Mouse (Mus musculus): ENCODE results near the gene Zcchc2. TPM values are rescaled to one million over a fixed set of nuclear protein-coding genes. Genes with fewer than 3 reads are reported as not detected.

The Zcchc2 gene
- polyA plus RNA-seq, 1 experiment from 2014 or later = 1.5 TPM

DNA sequence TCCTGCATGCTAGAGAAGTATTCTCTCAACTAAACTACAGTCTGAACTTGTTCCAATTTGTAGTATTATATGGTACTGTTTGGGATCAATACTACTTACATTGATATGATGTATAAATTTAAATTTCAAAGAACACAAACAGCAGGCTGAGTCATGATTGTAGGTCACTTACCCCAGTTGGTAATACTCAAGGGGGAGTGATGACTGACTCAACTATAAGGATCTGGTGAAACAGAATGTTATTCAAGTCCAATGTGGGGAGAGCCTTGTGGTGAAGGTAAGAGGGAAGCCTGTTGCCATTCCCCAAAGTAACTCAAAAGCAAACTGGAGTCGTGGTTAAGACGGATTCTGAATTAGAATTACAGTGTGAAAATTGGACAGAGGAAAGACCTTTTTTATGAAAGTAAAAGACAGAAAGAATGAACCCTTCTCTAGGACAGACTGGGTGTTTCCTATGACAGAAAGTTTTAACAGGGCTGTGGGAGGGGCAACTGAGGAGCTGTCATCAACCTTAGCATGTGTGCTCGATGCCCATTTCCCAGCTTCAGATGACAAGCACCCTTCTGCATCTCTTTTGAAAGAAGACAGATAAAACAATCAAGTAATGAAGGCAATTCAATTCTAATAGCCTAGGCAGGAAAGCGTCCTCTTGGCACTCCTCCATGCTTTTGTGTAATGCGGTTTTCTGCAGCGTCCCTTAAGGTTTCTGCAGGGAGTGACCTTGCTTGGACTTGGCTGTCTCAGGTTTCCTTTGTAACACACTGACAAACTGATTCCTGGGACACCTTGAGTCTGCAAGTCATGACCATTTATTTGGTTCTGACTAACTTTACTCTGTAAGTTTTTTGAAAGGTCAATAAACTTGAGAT, 7.5 kb upstream of the Zcchc2 start:
- H3K9ac ChIP-seq (ENCODE audit: low read length) = no peak overlapping the region
- 83% methylated on average over 6 of the region's 6 CpGs for WGBS
- no peak overlapping the region for H3K4me3 ChIP-seq (ENCODE audit: low read depth, low read length)
- no peaks in the 10 kb centered on the region for H3K9me3 ChIP-seq (ENCODE audit: control insufficient read depth, low read length)
- no peaks in the 10 kb centered on the region for H3K4me1 ChIP-seq (ENCODE audit: control insufficient read depth, insufficient read depth, low read length)
- no peak overlapping the region for H3K4me2 ChIP-seq (ENCODE audit: low read depth, severe bottlenecking)
- DNase-seq (ENCODE audit: low spot score) (no peak), ATAC-seq (ENCODE audit: insufficient number of reproducible peaks, low FRiP score, low TSS enrichment, low read depth) (no peak)
- no peak overlapping the region for H3K27ac ChIP-seq (replicated peaks; ENCODE audit: low read depth, low read length)
- no peaks in the 10 kb centered on the region for H3K36me3 ChIP-seq (ENCODE audit: control insufficient read depth, insufficient read depth, low read length)
- no peaks in the 10 kb centered on the region for H3K27me3 ChIP-seq (ENCODE audit: control insufficient read depth, insufficient read depth, low read length)

DNA sequence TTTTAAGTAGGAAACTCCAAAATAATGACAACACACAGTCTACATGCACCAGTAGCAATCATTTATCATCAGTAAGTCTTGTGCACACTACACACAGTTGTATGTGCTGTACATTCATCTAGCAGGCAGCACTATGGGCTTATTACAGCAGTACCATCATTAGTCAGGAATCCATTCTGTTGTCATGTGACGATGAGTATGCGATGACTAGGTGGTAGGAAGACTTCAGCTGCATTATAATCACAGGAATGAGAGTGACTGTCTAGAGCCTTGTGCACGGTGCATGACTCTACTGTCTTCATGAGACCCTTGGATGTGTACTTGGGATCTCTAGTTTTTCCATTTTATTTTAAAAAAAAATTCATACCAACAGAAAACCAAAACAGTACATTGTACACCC, 6.0 kb upstream of the Zcchc2 start:
- ATAC-seq (ENCODE audit: insufficient number of reproducible peaks, low FRiP score, low TSS enrichment, low read depth) = no peak
- Histone ChIP-seq H3K27ac (replicated peaks; ENCODE audit: low read depth, low read length) (no peak overlapping the region), H3K4me3 (ENCODE audit: low read depth, low read length) (no peak overlapping the region), H3K36me3 (ENCODE audit: control insufficient read depth, insufficient read depth, low read length) (no peaks in the 10 kb centered on the region), H3K27me3 (ENCODE audit: control insufficient read depth, insufficient read depth, low read length) (no peaks in the 10 kb centered on the region), H3K4me2 (ENCODE audit: low read depth, severe bottlenecking) (no peak overlapping the region), H3K9ac (ENCODE audit: low read length) (no peak overlapping the region), H3K4me1 (ENCODE audit: control insufficient read depth, insufficient read depth, low read length) (no peaks in the 10 kb centered on the region), H3K9me3 (ENCODE audit: control insufficient read depth, low read length) (no peaks in the 10 kb centered on the region)
- DNase-seq (ENCODE audit: low spot score) = no peak
- WGBS = 93% methylated on average over 3 of the region's 3 CpGs

DNA sequence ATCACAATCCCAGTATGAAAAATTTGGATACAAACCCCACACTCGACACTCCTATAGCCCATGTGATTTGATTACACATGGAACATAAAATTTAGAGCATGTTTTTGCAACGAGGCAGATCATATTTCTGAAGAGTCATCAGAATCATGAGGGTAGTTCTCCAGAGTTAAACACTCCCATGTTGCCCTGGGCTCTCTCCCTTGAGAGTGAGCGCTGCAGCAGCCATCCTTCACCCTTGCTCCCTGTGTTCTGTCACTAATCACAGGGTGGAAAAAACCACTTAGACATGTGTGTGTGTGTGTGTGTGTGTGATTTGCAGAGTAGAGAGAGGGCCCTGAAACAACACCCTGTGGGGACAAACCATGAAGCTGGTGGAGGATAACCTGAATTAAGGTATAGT, 2.0 kb upstream of the Zcchc2 start:
- no peaks in the 10 kb centered on the region for H3K36me3 ChIP-seq (ENCODE audit: control insufficient read depth, insufficient read depth, low read length)
- H3K27ac ChIP-seq (replicated peaks; ENCODE audit: low read depth, low read length) = no peak overlapping the region
- peaks cover 2% of the 10 kb centered on the region; the same call in 1 of the 2 replicates for H3K27me3 ChIP-seq (ENCODE audit: control insufficient read depth, insufficient read depth, low read length)
- no peaks in the 10 kb centered on the region for H3K9me3 ChIP-seq (ENCODE audit: control insufficient read depth, low read length)
- 73% methylated on average over 3 of the region's 3 CpGs for WGBS
- no peak overlapping the region for H3K9ac ChIP-seq (ENCODE audit: low read length)
- H3K4me2 ChIP-seq (ENCODE audit: low read depth, severe bottlenecking) = no peak overlapping the region
- DNase-seq (ENCODE audit: low spot score) (no peak), ATAC-seq (ENCODE audit: insufficient number of reproducible peaks, low FRiP score, low TSS enrichment, low read depth) (no peak)
- H3K4me1 ChIP-seq (ENCODE audit: control insufficient read depth, insufficient read depth, low read length) = peaks cover 8% of the 10 kb centered on the region
- H3K4me3 ChIP-seq (ENCODE audit: low read depth, low read length) = no peak overlapping the region

DNA sequence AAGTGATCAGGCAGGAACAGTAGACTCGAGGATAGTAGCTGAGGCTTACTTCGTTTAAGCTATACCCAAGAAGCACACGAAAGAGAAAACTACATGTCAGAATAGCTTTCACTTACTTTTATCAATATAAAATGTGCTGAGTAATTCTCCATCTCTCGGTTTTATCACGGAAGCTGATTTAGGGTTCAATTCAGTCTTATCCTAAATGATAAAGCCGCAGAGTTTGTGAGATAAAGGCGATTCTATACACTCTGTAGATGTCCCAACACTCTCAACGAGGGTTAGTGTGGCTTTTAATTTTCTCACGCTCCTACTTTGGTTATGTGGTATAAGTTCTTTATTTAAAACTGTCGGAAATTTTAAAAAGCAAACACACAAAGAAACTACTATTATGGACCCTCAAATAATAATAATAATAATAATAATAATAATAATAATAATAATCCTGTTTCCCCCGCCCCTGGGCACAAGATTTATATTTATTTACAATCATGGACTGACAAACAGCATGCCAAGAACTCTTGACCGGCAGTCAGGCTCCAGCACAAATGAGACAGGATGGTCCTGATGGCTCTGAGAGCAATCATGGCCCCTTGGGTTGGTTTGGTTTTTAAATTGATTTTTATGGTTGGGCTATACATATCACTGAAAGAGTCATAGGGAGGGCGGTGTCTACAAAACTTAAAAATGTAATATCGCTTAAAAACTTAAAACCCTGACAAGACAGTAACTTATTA, 1.1 kb upstream of the Zcchc2 start:
- H3K4me3 ChIP-seq (ENCODE audit: low read depth, low read length) = peak overlapping the region; percentile 66; the same call in 1 of the 2 replicates
- H3K4me1 ChIP-seq (ENCODE audit: control insufficient read depth, insufficient read depth, low read length) = peaks cover 12% of the 10 kb centered on the region
- H3K27me3 ChIP-seq (ENCODE audit: control insufficient read depth, insufficient read depth, low read length) = peaks cover 2% of the 10 kb centered on the region; the same call in 1 of the 2 replicates
- H3K4me2 ChIP-seq (ENCODE audit: low read depth, severe bottlenecking) = peak overlapping the region; percentile 52; the same call in 1 of the 2 replicates
- H3K36me3 ChIP-seq (ENCODE audit: control insufficient read depth, insufficient read depth, low read length) = no peaks in the 10 kb centered on the region
- no peak for DNase-seq (ENCODE audit: low spot score)
- ATAC-seq (ENCODE audit: insufficient number of reproducible peaks, low FRiP score, low TSS enrichment, low read depth) = no peak
- H3K27ac ChIP-seq (replicated peaks; ENCODE audit: low read depth, low read length) = no peak overlapping the region
- WGBS = 76% methylated on average over 14 of the region's 14 CpGs
- H3K9ac ChIP-seq (ENCODE audit: low read length) = no peak overlapping the region
- H3K9me3 ChIP-seq (ENCODE audit: control insufficient read depth, low read length) = no peaks in the 10 kb centered on the region

DNA sequence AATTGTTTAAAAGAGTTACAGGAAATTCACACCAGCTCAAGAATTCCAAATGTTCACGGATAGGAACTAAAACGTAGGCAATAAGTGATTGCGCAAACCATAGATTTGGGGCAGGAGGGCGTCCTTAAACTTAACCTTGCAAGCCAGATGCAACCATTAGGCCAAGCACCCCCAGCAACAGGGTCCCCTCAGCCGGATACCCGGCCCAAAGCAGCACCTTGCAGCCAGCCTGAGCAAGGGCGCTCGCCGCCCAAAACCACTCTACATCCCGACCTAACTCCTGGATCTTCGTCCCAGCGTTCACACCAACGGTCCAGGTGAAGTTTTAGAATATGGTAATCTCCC, 594 bp upstream of the Zcchc2 start:
- no peak for DNase-seq (ENCODE audit: low spot score)
- no peak overlapping the region for H3K27ac ChIP-seq (replicated peaks; ENCODE audit: low read depth, low read length)
- peaks cover 2% of the 10 kb centered on the region; the same call in 1 of the 2 replicates for H3K27me3 ChIP-seq (ENCODE audit: control insufficient read depth, insufficient read depth, low read length)
- H3K9me3 ChIP-seq (ENCODE audit: control insufficient read depth, low read length) = no peaks in the 10 kb centered on the region
- peak overlapping the region; percentile 52 for H3K4me2 ChIP-seq (ENCODE audit: low read depth, severe bottlenecking)
- peaks cover 12% of the 10 kb centered on the region for H3K4me1 ChIP-seq (ENCODE audit: control insufficient read depth, insufficient read depth, low read length)
- peak; percentile 8 for ATAC-seq (ENCODE audit: insufficient number of reproducible peaks, low FRiP score, low TSS enrichment, low read depth)
- H3K4me3 ChIP-seq (ENCODE audit: low read depth, low read length) = peak overlapping the region; percentile 66
- 1% methylated on average over 13 of the region's 13 CpGs for WGBS
- H3K9ac ChIP-seq (ENCODE audit: low read length) = peak overlapping the region; percentile 49
- H3K36me3 ChIP-seq (ENCODE audit: control insufficient read depth, insufficient read depth, low read length) = no peaks in the 10 kb centered on the region

DNA sequence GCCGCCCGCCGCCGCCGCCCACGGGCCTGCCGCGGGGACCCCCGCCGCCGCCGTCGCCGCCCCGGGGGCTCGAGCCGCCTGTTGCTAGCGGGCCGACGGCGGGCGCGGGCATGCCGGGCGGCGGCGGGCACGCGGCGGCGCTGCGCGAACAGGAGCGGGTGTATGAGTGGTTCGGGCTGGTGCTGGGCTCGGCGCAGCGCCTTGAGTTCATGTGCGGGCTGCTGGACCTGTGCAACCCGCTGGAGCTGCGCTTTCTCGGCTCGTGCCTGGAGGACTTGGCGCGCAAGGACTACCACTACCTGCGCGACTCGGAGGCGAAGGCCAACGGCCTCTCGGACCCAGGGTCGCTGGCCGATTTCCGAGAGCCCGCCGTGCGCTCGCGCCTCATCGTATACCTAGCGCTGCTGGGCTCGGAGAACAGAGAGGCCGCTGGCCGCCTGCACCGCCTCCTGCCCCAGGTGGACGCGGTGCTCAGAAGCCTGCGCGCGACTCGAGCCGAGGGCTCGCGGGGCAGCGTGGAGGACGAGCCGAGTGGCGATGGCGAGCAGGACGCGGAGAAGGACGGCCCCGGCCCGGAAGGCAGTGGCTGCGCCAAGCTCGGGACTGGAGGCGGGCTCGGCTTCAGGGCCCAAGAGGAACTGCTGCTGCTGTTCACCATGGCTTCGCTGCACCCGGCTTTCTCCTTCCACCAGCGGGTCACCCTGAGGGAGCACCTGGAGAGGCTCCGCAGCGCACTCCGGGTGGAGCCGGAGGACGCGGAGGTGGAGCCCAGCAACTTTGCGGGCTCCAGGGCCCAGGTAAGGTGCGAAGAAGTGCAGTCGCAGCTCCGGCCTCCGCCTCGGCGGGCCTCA, 930 bp downstream of the Zcchc2 start:
- peaks cover 12% of the 10 kb centered on the region for H3K4me1 ChIP-seq (ENCODE audit: control insufficient read depth, insufficient read depth, low read length)
- H3K36me3 ChIP-seq (ENCODE audit: control insufficient read depth, insufficient read depth, low read length) = no peaks in the 10 kb centered on the region
- H3K27ac ChIP-seq (replicated peaks; ENCODE audit: low read depth, low read length) = peak overlapping the region; percentile 60
- ATAC-seq (ENCODE audit: insufficient number of reproducible peaks, low FRiP score, low TSS enrichment, low read depth) (peak; percentile 8; the same call in 1 of the 2 replicates), DNase-seq (ENCODE audit: low spot score) (peak; percentile 73)
- H3K9me3 ChIP-seq (ENCODE audit: control insufficient read depth, low read length) = no peaks in the 10 kb centered on the region
- H3K4me2 ChIP-seq (ENCODE audit: low read depth, severe bottlenecking) = peak overlapping the region; percentile 99
- H3K4me3 ChIP-seq (ENCODE audit: low read depth, low read length) = peak overlapping the region; percentile 66
- peaks cover 2% of the 10 kb centered on the region; the same call in 1 of the 2 replicates for H3K27me3 ChIP-seq (ENCODE audit: control insufficient read depth, insufficient read depth, low read length)
- under 1% methylated on average over 90 of the region's 104 CpGs for WGBS
- peak overlapping the region; percentile 57 for H3K9ac ChIP-seq (ENCODE audit: low read length)

DNA sequence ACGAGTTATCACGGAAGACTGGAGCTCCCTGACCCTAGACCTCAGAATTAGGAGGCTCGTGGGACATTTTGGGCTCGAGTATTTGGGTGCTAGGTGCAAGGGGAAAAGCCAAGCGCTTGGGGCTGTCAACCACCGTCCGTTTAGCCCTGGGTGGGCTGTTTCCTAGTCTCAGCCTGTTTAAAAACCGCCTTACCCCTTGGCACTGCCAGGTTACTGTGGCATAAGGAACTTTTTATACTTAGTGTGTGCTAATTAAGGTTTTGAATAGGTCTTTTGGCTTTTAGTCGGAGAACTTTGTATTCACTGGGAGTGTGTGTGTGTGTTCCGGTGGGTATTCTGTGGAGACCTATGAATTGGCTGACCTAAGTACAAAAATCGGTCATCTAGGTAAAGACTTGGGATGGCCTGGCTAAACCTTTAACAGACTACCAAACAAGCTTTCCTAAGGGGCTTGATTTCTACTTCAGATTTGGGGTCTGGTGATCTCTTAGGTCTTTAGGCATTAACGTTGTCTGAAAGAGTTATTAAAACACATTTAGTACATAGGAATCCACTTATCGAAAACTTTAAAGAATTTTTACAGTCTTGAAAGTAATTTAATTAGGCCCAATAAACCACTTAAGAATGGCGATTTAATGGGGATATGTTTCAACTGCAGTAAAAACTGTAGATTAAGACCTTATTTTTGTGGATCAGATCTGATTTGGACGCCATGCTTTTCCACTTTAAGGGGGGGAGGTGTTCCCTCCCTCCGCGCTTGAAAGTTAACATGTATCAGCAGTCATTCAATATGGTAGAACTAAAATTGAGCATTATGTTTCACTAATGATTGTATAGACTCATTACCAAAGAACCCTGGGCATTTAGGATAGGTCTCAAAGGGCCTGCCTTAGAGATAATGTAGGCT, 2.0 kb downstream of the Zcchc2 start:
- Histone ChIP-seq H3K9me3 (ENCODE audit: control insufficient read depth, low read length) (no peaks in the 10 kb centered on the region), H3K27ac (replicated peaks; ENCODE audit: low read depth, low read length) (no peak overlapping the region), H3K4me3 (ENCODE audit: low read depth, low read length) (peak overlapping the region; percentile 66), H3K4me2 (ENCODE audit: low read depth, severe bottlenecking) (peak overlapping the region; percentile 99), H3K27me3 (ENCODE audit: control insufficient read depth, insufficient read depth, low read length) (peaks cover 2% of the 10 kb centered on the region; the same call in 1 of the 2 replicates), H3K36me3 (ENCODE audit: control insufficient read depth, insufficient read depth, low read length) (no peaks in the 10 kb centered on the region), H3K9ac (ENCODE audit: low read length) (peak overlapping the region; percentile 57; the same call in 1 of the 2 replicates), H3K4me1 (ENCODE audit: control insufficient read depth, insufficient read depth, low read length) (peaks cover 12% of the 10 kb centered on the region)
- DNase-seq (ENCODE audit: low spot score) (no peak), ATAC-seq (ENCODE audit: insufficient number of reproducible peaks, low FRiP score, low TSS enrichment, low read depth) (no peak)
- WGBS = 27% methylated on average over 17 of the region's 17 CpGs
